Mouse (Mus musculus) embryonic fibroblast, embryonic 13.5 days (primary cell): ENCODE measurements around the gene Mlana.

Source experiments
- CTCF ChIP-seq: IDR thresholded peaks from 2 replicates; pipeline ENCODE4 v1.5.1; 2011; ENCODE audit warnings: mild to moderate bottlenecking, control low read depth, low read length, moderate library complexity, borderline replicate concordance; ENCODE audit not compliant: insufficient read depth
- POLR2A ChIP-seq: IDR thresholded peaks from 2 replicates; pipeline ENCODE4 v1.6.1; 2011; ENCODE audit warnings: low read depth, mild to moderate bottlenecking, control low read depth, low read length, moderate library complexity

- TF ChIP-seq CTCF, result no peak
- TF ChIP-seq POLR2A, result no peak
These were observed 11.8 kb downstream of the Mlana start for GRCm38 (mm10) chr19:29709461-29709860.
